Mouse (Mus musculus) embryonic stem cell, embryonic (primary cell): Measurements from ENCODE around the gene Cherp.

Source experiments
- CTCF ChIA-PET, 4 experiments: fragments of 300-600 bp in 2 of 4; fragments of 350-600 bp in 2 of 4; sonication (Branson Sonifier 250); formaldehyde crosslinking; loops; one replicate each; lab custom pipeline; 2022; ENCODE audit warnings: inconsistent platforms in 2 of 4; lab: Charles Lee
- POLR2A ChIA-PET, 4 experiments: fragments of 300-600 bp in 2 of 4; fragments of 350-600 bp in 2 of 4; sonication (Branson Sonifier 250); formaldehyde crosslinking; loops; one replicate each; lab custom pipeline; 2022; ENCODE audit warnings: antibody characterized with exemption in 4 of 4, inconsistent platforms in 1 of 4; lab: Charles Lee

Cherp gene

GRCm38 (mm10) chr8:72451516-72451915, 23.5 kb downstream of the Cherp start:
- ChIA-PET CTCF (no interaction called here), POLR2A (interaction anchor here in 2 of 4 experiments (0.9 to 1.4 kb wide), 6 partner anchors 10 to 133 kb away, joined by 3 to 4 read pairs (median 4); partner anchors contain the start of gene Klf2 (in 1 of the 2))

DNA sequence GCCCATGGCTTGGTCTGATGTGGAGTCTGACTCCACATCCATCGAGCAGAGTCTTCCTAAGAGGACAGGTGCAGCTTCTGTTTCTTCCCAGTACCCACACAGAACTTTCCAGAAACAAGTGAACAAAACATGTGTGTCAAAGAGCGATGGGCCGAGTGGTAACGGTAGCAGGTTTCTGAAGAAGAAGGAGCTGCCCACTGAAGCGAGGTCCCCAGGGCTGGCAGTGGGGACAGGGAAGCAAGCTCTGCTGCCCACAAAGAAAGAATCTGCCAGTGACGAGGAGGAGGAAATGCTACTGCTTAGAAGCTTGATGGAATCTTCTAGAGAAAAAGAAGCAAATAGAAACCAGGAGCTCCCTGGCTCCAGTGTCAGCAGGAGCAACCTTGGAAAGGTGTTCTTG, 30.0 kb downstream of the Cherp start:
- ChIA-PET POLR2A (interaction anchor here (0.6 to 3.3 kb wide), 40 partner anchors 9 to 837 kb away, joined by 3 to 21 read pairs (median 4); partner anchors contain the start of genes Med26 (in 3 of the 4), Eps15l1 (in 2 of the 4), Klf2 (in 2 of the 4) and Ap1m1 (in 1 of the 4)), CTCF (interaction anchor here in 3 of 4 experiments (1.0 to 1.6 kb wide), 6 partner anchors 10 to 22 kb away, joined by 3 to 4 read pairs (median 4); no protein-coding TSS in a partner anchor)

- POLR2A ChIA-PET, result interaction anchor here (0.5 to 3.3 kb wide), 37 partner anchors 8 to 571 kb away, joined by 3 to 21 read pairs (median 5); partner anchors contain the start of genes Eps15l1 (in 2 of the 4) and Cherp (in 1 of the 4)
- CTCF ChIA-PET, result interaction anchor here in 3 of 4 experiments (0.5 to 1.6 kb wide), 5 partner anchors 15 to 1587 kb away, joined by 3 to 7 read pairs (median 4); no protein-coding TSS in a partner anchor
Observed at GRCm38 (mm10) chr8:72443994-72444350, 31.1 kb downstream of the Cherp start.

DNA sequence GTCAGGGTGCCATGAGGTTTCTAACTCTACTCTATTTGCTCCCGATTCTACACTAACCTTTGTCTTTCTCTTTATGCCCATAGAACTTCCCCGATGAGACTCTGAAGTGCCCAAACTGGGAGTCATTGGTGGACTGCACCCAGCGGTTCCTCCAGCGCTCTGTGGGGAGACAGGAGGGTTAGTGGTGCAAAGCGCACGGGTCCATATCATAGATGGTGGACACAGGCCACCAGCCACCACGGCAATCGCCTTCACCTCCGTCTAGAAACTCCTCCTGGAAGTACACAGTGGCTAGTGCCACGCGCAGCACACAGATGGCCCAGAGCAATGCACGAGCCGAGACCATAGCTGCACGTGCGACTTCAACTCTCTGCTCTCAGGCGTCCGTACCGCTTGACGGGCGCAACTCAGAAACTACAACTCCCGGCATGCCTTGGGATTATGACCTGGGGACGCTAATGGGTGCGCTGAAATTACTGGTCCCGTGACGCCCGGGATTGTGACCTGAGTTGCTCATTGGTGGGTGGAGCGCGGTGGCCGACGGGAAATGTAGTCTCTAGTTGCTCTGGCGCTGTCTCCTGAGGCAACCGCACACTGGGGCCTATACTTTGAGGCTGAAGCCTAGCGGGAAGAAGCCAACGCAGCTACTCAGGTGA, 31.6 kb downstream of the Cherp start, which contains the start of the genes Calr3 and 1700030K09Rik:
Gene Calr3, minus strand, starts transcription at position 533 of the 656 bp plus-strand sequence.
Gene 1700030K09Rik, plus strand, starts transcription at position 543 of the 656 bp plus-strand sequence.
- ChIA-PET CTCF (interaction anchor here in 3 of 4 experiments (0.5 to 1.6 kb wide), 4 partner anchors 20 to 1586 kb away, joined by 3 to 7 read pairs (median 4); no protein-coding TSS in a partner anchor), POLR2A (interaction anchor here in 3 of 4 experiments (0.5 to 3.3 kb wide), 30 partner anchors 8 to 214 kb away, joined by 3 to 21 read pairs (median 5); partner anchors contain the start of genes Eps15l1 (in 2 of the 3) and Cherp (in 1 of the 3))

DNA sequence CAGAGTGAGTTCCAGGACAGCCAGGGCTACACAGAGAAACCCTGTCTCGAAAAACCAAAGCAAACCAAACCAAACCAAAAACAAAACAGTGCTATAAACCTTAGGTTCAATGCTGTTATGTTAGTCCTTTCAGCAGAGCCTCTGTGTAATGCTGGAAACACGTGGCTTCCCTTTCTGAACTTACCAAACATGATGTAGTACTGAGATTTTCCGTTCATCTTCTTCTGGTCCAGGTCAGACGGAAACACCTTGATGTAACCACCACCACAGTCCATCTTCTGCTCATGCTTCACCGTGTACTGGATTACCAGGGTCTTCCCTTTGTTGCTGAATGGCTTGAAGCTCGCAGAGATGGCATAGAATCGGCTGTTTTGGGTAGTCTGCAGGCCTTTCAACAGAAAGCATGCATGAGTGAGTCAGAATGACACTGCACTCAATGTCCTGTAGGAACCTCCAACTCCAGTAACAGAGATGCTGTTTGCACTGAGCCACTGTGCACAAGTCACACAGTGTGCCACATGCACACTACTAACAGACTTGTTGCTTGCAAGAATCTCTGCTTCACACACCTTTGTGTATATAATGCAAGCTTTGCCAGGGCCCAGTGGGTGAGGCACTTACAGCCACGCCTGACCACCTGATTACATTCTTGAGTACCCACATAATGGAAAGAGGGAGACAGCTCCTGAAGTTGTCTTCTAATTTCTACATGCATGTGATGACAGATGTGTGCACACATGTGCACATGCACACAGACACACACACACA, 36.6 kb downstream of the Cherp start:
- CTCF ChIA-PET, result interaction anchor here in 1 of 4 experiments (0.6 to 1.7 kb wide), 2 partner anchors 16 to 732 kb away, joined by 3 to 4 read pairs; no protein-coding TSS in a partner anchor
- POLR2A ChIA-PET, result interaction anchor here in 2 of 4 experiments (0.7 to 1.4 kb wide), 2 partner anchors 13 to 16 kb away, joined by 4 read pairs; no protein-coding TSS in a partner anchor

GRCm38 (mm10) chr8:72434952-72435351, 40.1 kb downstream of the Cherp start:
- POLR2A ChIA-PET, result interaction anchor here in 1 of 4 experiments (0.8 to 2.7 kb wide), 6 partner anchors 10 to 40 kb away, joined by 3 to 20 read pairs (median 8); partner anchors contain the start of genes 1700030K09Rik and Calr3
- CTCF ChIA-PET, result interaction anchor here in 2 of 4 experiments (0.6 to 0.9 kb wide), 3 partner anchors 12 to 921 kb away, joined by 3 read pairs; no protein-coding TSS in a partner anchor

GRCm38 (mm10) chr8:72429676-72430075, 45.4 kb downstream of the Cherp start:
- ChIA-PET POLR2A (interaction anchor here in 3 of 4 experiments (0.6 to 2.0 kb wide), 11 partner anchors 14 to 293 kb away, joined by 3 to 7 read pairs (median 3); partner anchors contain the start of genes 1700030K09Rik (in 1 of the 3), Calr3 (in 1 of the 3) and Klf2 (in 1 of the 3)), CTCF (interaction anchor here in 3 of 4 experiments (0.5 to 1.3 kb wide), 7 partner anchors 11 to 297 kb away, joined by 3 to 5 read pairs (median 3); no protein-coding TSS in a partner anchor)

DNA sequence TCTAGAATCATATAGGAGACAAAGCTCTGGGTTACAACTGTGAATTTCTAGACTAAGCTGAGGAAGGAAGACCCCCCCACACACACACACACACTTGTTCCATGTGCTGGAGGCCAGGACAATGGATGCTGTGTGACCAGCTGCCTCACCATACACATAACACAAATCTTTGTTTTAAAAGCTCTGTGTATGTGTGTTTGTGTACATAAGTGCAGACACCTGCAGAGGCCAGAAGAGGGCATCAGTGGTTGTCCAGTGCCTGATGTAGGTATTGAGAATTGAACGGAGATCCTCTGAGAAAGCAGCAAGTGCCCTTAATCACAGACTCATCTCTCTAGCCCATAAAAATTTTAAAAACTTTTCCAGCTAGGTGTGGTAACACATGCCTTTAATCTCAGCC, 52.1 kb downstream of the Cherp start:
- CTCF ChIA-PET, result interaction anchor here (0.5 to 2.2 kb wide), 33 partner anchors 8 to 500 kb away, joined by 3 to 14 read pairs (median 4); partner anchors contain the start of genes 1700030K09Rik (in 2 of the 4), Calr3 (in 2 of the 4), Ap1m1 (in 1 of the 4) and Fam32a (in 1 of the 4)
- POLR2A ChIA-PET, result interaction anchor here in 3 of 4 experiments (0.6 to 2.4 kb wide), 46 partner anchors 10 to 253 kb away, joined by 3 to 14 read pairs (median 4); partner anchors contain the start of genes 1700030K09Rik (in 1 of the 3), Calr3 (in 1 of the 3), Fam32a (in 1 of the 3) and Klf2 (in 1 of the 3)

DNA sequence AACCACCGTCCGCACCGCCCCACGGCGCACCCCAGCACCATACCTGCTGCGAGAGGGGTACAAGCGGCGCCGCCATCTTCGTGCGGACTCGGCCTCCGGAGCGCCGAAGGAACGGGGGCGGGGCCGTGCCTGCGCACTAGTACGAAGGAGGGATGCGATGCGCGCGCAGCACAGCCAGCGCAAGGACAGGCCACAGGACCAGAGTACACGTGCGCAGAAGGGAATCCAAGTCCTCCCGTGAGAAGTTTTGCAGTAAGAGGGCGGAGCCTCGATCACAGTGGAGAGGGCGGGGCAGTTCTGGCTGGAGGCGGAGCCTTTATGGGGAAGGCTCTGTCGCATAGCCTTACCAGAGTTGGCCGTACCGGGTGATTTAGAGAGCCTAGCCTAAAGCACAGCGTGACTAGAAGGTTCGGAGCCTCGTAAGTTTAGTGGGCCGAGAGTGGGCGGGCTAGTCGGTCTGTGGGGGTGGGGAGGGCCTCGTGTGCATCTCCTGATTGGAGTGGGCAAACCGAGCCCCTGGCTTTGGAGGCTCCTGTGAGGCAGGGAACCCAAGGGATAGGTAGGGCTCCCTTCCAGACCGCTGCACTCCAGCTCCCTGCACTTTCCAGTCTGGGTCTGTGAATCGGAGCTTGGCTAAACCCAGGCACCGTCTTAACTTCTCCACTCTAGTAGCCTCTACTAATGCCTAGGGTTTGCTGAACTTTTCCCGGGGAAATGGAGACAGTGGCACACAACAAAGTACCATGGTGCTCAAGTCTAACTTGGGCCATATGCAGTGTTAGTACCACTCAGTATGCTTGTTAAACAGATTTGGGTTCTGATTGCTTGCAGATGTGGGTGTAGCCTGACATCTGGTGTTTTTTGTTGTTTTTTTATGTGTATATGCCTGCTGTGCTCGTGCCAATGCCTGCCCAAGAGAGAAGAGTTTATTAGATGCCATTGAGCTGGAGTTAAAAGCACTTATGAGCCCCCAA, 53.4 kb downstream of the Cherp start, which contains the start of gene Eps15l1:
Gene Eps15l1, minus strand, starts transcription at position 99 of the 974 bp plus-strand sequence.
- POLR2A ChIA-PET, result interaction anchor here in 3 of 4 experiments (0.6 to 2.4 kb wide), 33 partner anchors 12 to 234 kb away, joined by 3 to 14 read pairs (median 5); partner anchors contain the start of genes 1700030K09Rik (in 2 of the 3), Calr3 (in 2 of the 3), Klf2 (in 2 of the 3) and Fam32a (in 1 of the 3)

GRCm38 (mm10) chr8:72420571-72421361, 54.3 kb downstream of the Cherp start:
- CTCF ChIA-PET, result no interaction called here
- POLR2A ChIA-PET, result interaction anchor here in 3 of 4 experiments (0.7 to 3.4 kb wide), 11 partner anchors 10 to 469 kb away, joined by 3 to 12 read pairs (median 4); partner anchors contain the start of genes 1700030K09Rik (in 1 of the 3), Calr3 (in 1 of the 3), Med26 (in 1 of the 3) and Smim7 (in 1 of the 3)

More for the DNA sequence above, 53.4 kb downstream of the Cherp start, which contains the start of gene Eps15l1:
- CTCF ChIA-PET, result interaction anchor here in 3 of 4 experiments (0.6 to 2.2 kb wide), 11 partner anchors 8 to 221 kb away, joined by 3 to 14 read pairs (median 4); partner anchors contain the start of genes 1700030K09Rik (in 1 of the 3) and Calr3 (in 1 of the 3)

- CTCF ChIA-PET, result no interaction called here
- POLR2A ChIA-PET, result interaction anchor here in 2 of 4 experiments (1.1 to 3.4 kb wide), 5 partner anchors 8 to 138 kb away, joined by 3 to 12 read pairs (median 4); no protein-coding TSS in a partner anchor
Observed at GRCm38 (mm10) chr8:72418073-72418472, 57.0 kb downstream of the Cherp start.

GRCm38 (mm10) chr8:72415252-72415651, 59.8 kb downstream of the Cherp start:
- CTCF ChIA-PET, result interaction anchor here in 2 of 4 experiments (0.5 to 1.5 kb wide), 2 partner anchors 8 to 15 kb away, joined by 3 read pairs; no protein-coding TSS in a partner anchor

GRCm38 (mm10) chr8:72413839-72414238, 61.2 kb downstream of the Cherp start:
- POLR2A ChIA-PET, result interaction anchor here in 3 of 4 experiments (0.6 to 3.1 kb wide), 11 partner anchors 9 to 142 kb away, joined by 3 to 10 read pairs (median 4); partner anchors contain the start of gene Klf2 (in 1 of the 3)
- CTCF ChIA-PET, result interaction anchor here in 2 of 4 experiments (0.6 to 1.9 kb wide), 4 partner anchors 9 to 229 kb away, joined by 3 to 6 read pairs (median 4); no protein-coding TSS in a partner anchor

More at GRCm38 (mm10) chr8:72415252-72415651, 59.8 kb downstream of the Cherp start:
- POLR2A ChIA-PET, result interaction anchor here in 3 of 4 experiments (0.6 to 2.8 kb wide), 9 partner anchors 10 to 146 kb away, joined by 3 to 16 read pairs (median 5); partner anchors contain the start of gene Klf2 (in 1 of the 3)
